8 mouse cellular contexts compared by ENCODE assay signal in the genomic region with DNA sequence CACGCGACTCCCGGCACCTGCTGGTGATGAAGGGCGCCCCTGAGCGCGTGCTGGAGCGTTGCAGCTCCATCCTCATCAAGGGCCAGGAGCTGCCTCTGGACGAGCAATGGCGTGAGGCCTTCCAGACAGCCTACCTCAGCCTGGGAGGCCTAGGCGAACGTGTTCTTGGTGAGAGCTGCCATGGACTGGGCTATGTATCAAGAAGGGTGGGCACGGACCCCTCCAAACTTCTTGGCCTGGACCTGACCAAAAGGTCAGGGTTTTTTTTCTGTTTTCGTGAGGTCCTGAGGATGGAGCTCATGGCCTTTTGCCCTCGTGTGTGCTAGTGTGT. TPM values are rescaled to one million over a fixed set of nuclear protein-coding genes. Genes with fewer than 3 reads are reported as not detected.
DNase-seq lines count a peak whose midpoint lies in the region; ATAC-seq and TF ChIP-seq lines count a peak whose summit lies in the region.

No protein-coding gene starts in this region.

- no peaks in the 10 kb centered on the region for H3K36me3 ChIP-seq in kidney, postnatal 0 days (ENCODE audit: insufficient read depth, low read length)
- no peaks in the 10 kb centered on the region for H3K36me3 ChIP-seq in embryonic facial prominence, embryonic 12.5 days
- no peaks in the 10 kb centered on the region for H3K36me3 ChIP-seq in intestine, embryonic 15.5 days
- H3K36me3 ChIP-seq in midbrain, postnatal 0 days (ENCODE audit: insufficient read depth, low read length): no peaks in the 10 kb centered on the region

- peak overlapping the region; percentile 61 for H3K4me2 ChIP-seq in kidney, postnatal 0 days (ENCODE audit: low read length)
- peak overlapping the region; percentile 54 for H3K4me2 ChIP-seq in embryonic facial prominence, embryonic 12.5 days (replicated peaks)
- H3K4me2 ChIP-seq in intestine, embryonic 15.5 days (replicated peaks): peak overlapping the region; percentile 73
- H3K4me2 ChIP-seq in midbrain, postnatal 0 days (ENCODE audit: low read depth, low read length, poor library complexity, severe bottlenecking): peak overlapping the region; percentile 62

- 10% methylated on average over 14 of the region's 14 CpGs for WGBS in kidney, postnatal 0 days
- WGBS in embryonic facial prominence, embryonic 12.5 days: 7% methylated on average over 14 of the region's 14 CpGs
- 12% methylated on average over 14 of the region's 14 CpGs for WGBS in intestine, embryonic 15.5 days
- 9% methylated on average over 14 of the region's 14 CpGs for WGBS in midbrain, postnatal 0 days

- no peaks in the 10 kb centered on the region for H3K9me3 ChIP-seq in kidney, postnatal 0 days (replicated peaks; ENCODE audit: low read length)
- no peaks in the 10 kb centered on the region for H3K9me3 ChIP-seq in embryonic facial prominence, embryonic 12.5 days
- H3K9me3 ChIP-seq in intestine, embryonic 15.5 days: no peaks in the 10 kb centered on the region
- no peaks in the 10 kb centered on the region for H3K9me3 ChIP-seq in midbrain, postnatal 0 days (ENCODE audit: low read length)

- H3K9ac ChIP-seq in kidney, postnatal 0 days (ENCODE audit: low read depth, low read length): 0 out of 2 replicates have a peak overlapping the region, but pooled peaks have one; percentile 1
- no peak overlapping the region for H3K9ac ChIP-seq in embryonic facial prominence, embryonic 12.5 days
- H3K9ac ChIP-seq in intestine, embryonic 15.5 days: no peak overlapping the region
- H3K9ac ChIP-seq in midbrain, postnatal 0 days (replicated peaks; ENCODE audit: low read length, poor library complexity, severe bottlenecking): peak overlapping the region; percentile 50; the same call in 1 of the 2 replicates

- no peak for DNase-seq in kidney, postnatal 0 days (ENCODE audit: low spot score)
- no peak for DNase-seq in kidney, adult 8-10 months
- no peak for DNase-seq in midbrain, postnatal 0 days (ENCODE audit: low spot score)
- no peak for DNase-seq in left cerebral cortex, postnatal 25 days (ENCODE audit: low spot score in 2 of 2)
- no peak for DNase-seq in adrenal gland, adult (ENCODE audit: inconsistent age in 2 of 2, low spot score in 1 of 2)
- DNase-seq in layer of hippocampus, adult 18-20 months (ENCODE audit: low spot score in 2 of 2): no peak

- H3K27ac ChIP-seq in kidney, postnatal 0 days: no peak overlapping the region
- no peak overlapping the region for H3K27ac ChIP-seq in embryonic facial prominence, embryonic 12.5 days
- no peak overlapping the region for H3K27ac ChIP-seq in intestine, embryonic 15.5 days
- no peak overlapping the region for H3K27ac ChIP-seq in midbrain, postnatal 0 days (ENCODE audit: low read depth, low read length)

- peak overlapping the region; percentile 28 for H3K4me3 ChIP-seq in kidney, postnatal 0 days (replicated peaks; ENCODE audit: low read depth, low read length)
- peak overlapping the region; percentile 26 for H3K4me3 ChIP-seq in embryonic facial prominence, embryonic 12.5 days
- H3K4me3 ChIP-seq in intestine, embryonic 15.5 days (replicated peaks): peak overlapping the region; percentile 37
- peak overlapping the region; percentile 36 for H3K4me3 ChIP-seq in midbrain, postnatal 0 days (ENCODE audit: low read depth, low read length)

- no peak for TF ChIP-seq CTCF in kidney, postnatal 0 days (IDR thresholded peaks at IDR 0.05; ENCODE audit: low read depth)
- TF ChIP-seq CTCF in midbrain, postnatal 0 days (IDR thresholded peaks at IDR 0.05): peak; percentile 10; the same call in 1 of the 2 replicates

- intact Hi-C loops in left cerebral cortex, postnatal 25 days (cut with DNase I): no loop called here

- ATAC-seq in kidney, postnatal 0 days (replicated peaks; ENCODE audit: low FRiP score, low read depth): no peak
- peak; percentile 53 for ATAC-seq in embryonic facial prominence, embryonic 12.5 days (ENCODE audit: insufficient number of reproducible peaks, insufficient read depth, low FRiP score, low TSS enrichment)
- no peak for ATAC-seq in intestine, embryonic 15.5 days
- no peak for ATAC-seq in midbrain, postnatal 0 days (ENCODE audit: low FRiP score)

- H3K27me3 ChIP-seq in kidney, postnatal 0 days (ENCODE audit: insufficient read depth, low read length): peaks cover 5% of the 10 kb centered on the region; the same call in 1 of the 2 replicates
- peaks cover 39% of the 10 kb centered on the region for H3K27me3 ChIP-seq in embryonic facial prominence, embryonic 12.5 days
- 0 out of 2 replicates have a peak, but pooled peaks cover 3% of the 10 kb centered on the region for H3K27me3 ChIP-seq in intestine, embryonic 15.5 days (replicated peaks)
- H3K27me3 ChIP-seq in midbrain, postnatal 0 days (ENCODE audit: insufficient read depth, low read length): peaks cover 18% of the 10 kb centered on the region

- peaks cover 2% of the 10 kb centered on the region for H3K4me1 ChIP-seq in kidney, postnatal 0 days (replicated peaks; ENCODE audit: insufficient read depth, low read length)
- peaks cover 3% of the 10 kb centered on the region for H3K4me1 ChIP-seq in embryonic facial prominence, embryonic 12.5 days
- H3K4me1 ChIP-seq in intestine, embryonic 15.5 days (replicated peaks): peaks cover 8% of the 10 kb centered on the region
- H3K4me1 ChIP-seq in midbrain, postnatal 0 days (ENCODE audit: insufficient read depth, low read length): 0 out of 2 replicates have a peak, but pooled peaks cover 3% of the 10 kb centered on the region

RNA-seq across cellular contexts. Expression of a gene that starts 5.7 kb away (rescaled TPM):
- polyA plus RNA-seq in kidney, postnatal 0 days (2015; fragmentation: Nextera tagmentation; extraction: Ambion mirVana): 4.6 and 5.0 TPM in 2 replicates
- 0.50 and 0.96 TPM in 2 replicates for polyA plus RNA-seq in embryonic facial prominence, embryonic 12.5 days (2016; fragmentation: Nextera tagmentation; extraction: Ambion mirVana)
- polyA plus RNA-seq in intestine, embryonic 15.5 days (2015; fragmentation: Nextera tagmentation; extraction: Ambion mirVana): 1.3 and 2.0 TPM in 2 replicates
- total RNA-seq in midbrain, postnatal 0 days (2014; rRNA removed): 0.82 and 2.3 TPM in 2 replicates
- 2.7 and 2.8 TPM in 2 replicates for polyA plus RNA-seq in midbrain, postnatal 0 days (2015; fragmentation: Nextera tagmentation; extraction: Ambion mirVana)
- 1 to 10 TPM in 1 of 2 experiments, under 1 TPM in 1; 0.60 to 1.2 TPM for total RNA-seq in left cerebral cortex, postnatal 25 days (2021)
- total RNA-seq in layer of hippocampus, adult 18-20 months (2021): under 1 TPM; 0.22 to 0.36 TPM

RNA-seq across cellular contexts. Expression of a gene that starts 11.7 kb away (rescaled TPM):
- 320 and 325 TPM in 2 replicates for polyA plus RNA-seq in kidney, postnatal 0 days (2015; fragmentation: Nextera tagmentation; extraction: Ambion mirVana)
- 156 and 166 TPM in 2 replicates for polyA plus RNA-seq in embryonic facial prominence, embryonic 12.5 days (2016; fragmentation: Nextera tagmentation; extraction: Ambion mirVana)
- polyA plus RNA-seq in intestine, embryonic 15.5 days (2015; fragmentation: Nextera tagmentation; extraction: Ambion mirVana): 220 and 257 TPM in 2 replicates
- total RNA-seq in midbrain, postnatal 0 days (2014; rRNA removed): 166 and 167 TPM in 2 replicates
- polyA plus RNA-seq in midbrain, postnatal 0 days (2015; fragmentation: Nextera tagmentation; extraction: Ambion mirVana): 290 and 318 TPM in 2 replicates
- total RNA-seq in left cerebral cortex, postnatal 25 days (2021): 100 to 1,000 TPM; 119 to 130 TPM
- total RNA-seq in layer of hippocampus, adult 18-20 months (2021): 100 to 1,000 TPM; 109 TPM

RNA-seq across cellular contexts. Expression of a gene that starts 19.0 kb away (rescaled TPM):
- polyA plus RNA-seq in kidney, postnatal 0 days (2015; fragmentation: Nextera tagmentation; extraction: Ambion mirVana): 2.0 and 2.5 TPM in 2 replicates
- not detected in 2 replicates for polyA plus RNA-seq in embryonic facial prominence, embryonic 12.5 days (2016; fragmentation: Nextera tagmentation; extraction: Ambion mirVana)
- 3.2 and 4.7 TPM in 2 replicates for polyA plus RNA-seq in intestine, embryonic 15.5 days (2015; fragmentation: Nextera tagmentation; extraction: Ambion mirVana)
- total RNA-seq in midbrain, postnatal 0 days (2014; rRNA removed): not detected in 2 replicates
- polyA plus RNA-seq in midbrain, postnatal 0 days (2015; fragmentation: Nextera tagmentation; extraction: Ambion mirVana): not detected in 2 replicates
- not detected for total RNA-seq in left cerebral cortex, postnatal 25 days (2021)
- not detected for total RNA-seq in layer of hippocampus, adult 18-20 months (2021)

RNA-seq across cellular contexts. Expression of a gene that starts 25.8 kb away (rescaled TPM):
- polyA plus RNA-seq in kidney, postnatal 0 days (2015; fragmentation: Nextera tagmentation; extraction: Ambion mirVana): 0.15 and 0.32 TPM in 2 replicates
- polyA plus RNA-seq in embryonic facial prominence, embryonic 12.5 days (2016; fragmentation: Nextera tagmentation; extraction: Ambion mirVana): 0.62 and 0.97 TPM in 2 replicates
- 0.10 and 0.33 TPM in 2 replicates for polyA plus RNA-seq in intestine, embryonic 15.5 days (2015; fragmentation: Nextera tagmentation; extraction: Ambion mirVana)
- not detected in 2 replicates for total RNA-seq in midbrain, postnatal 0 days (2014; rRNA removed)
- 0.79 and 0.80 TPM in 2 replicates for polyA plus RNA-seq in midbrain, postnatal 0 days (2015; fragmentation: Nextera tagmentation; extraction: Ambion mirVana)
- total RNA-seq in left cerebral cortex, postnatal 25 days (2021): not detected
- not detected for total RNA-seq in layer of hippocampus, adult 18-20 months (2021)

RNA-seq across cellular contexts. Expression of a gene that starts 33.6 kb away (rescaled TPM):
- 2.4 and 2.5 TPM in 2 replicates for polyA plus RNA-seq in kidney, postnatal 0 days (2015; fragmentation: Nextera tagmentation; extraction: Ambion mirVana)
- 1.1 and 1.3 TPM in 2 replicates for polyA plus RNA-seq in embryonic facial prominence, embryonic 12.5 days (2016; fragmentation: Nextera tagmentation; extraction: Ambion mirVana)
- polyA plus RNA-seq in intestine, embryonic 15.5 days (2015; fragmentation: Nextera tagmentation; extraction: Ambion mirVana): 1.4 TPM in 2 replicates
- 2.4 and 4.0 TPM in 2 replicates for total RNA-seq in midbrain, postnatal 0 days (2014; rRNA removed)
- 1.8 and 4.1 TPM in 2 replicates for polyA plus RNA-seq in midbrain, postnatal 0 days (2015; fragmentation: Nextera tagmentation; extraction: Ambion mirVana)
- total RNA-seq in left cerebral cortex, postnatal 25 days (2021): 1 to 10 TPM; 5.7 to 7.0 TPM
- 10 to 100 TPM in 1 of 2 experiments, 1 to 10 TPM in 1; 6.9 to 10.1 TPM for total RNA-seq in layer of hippocampus, adult 18-20 months (2021)

Comparison
In these comparisons a context has a peak if more than half of its experiments do, and no peak if none do; other contexts are left out.
1. H3K9ac ChIP-seq: peak in kidney, postnatal 0 days (single experiment) and midbrain, postnatal 0 days (single experiment); none in embryonic facial prominence, embryonic 12.5 days (single experiment) and intestine, embryonic 15.5 days (single experiment).
2. Peak in every context shown above with its lines, with median percentiles within 50 percentile points of each other: H3K4me2 ChIP-seq and H3K4me3 ChIP-seq.